In genomic region chr2:31640609-31641507, GRCm38 (mm10) we compare ENCODE assay signal across 11 mouse cellular contexts. TPM values are rescaled to one million over a fixed set of nuclear protein-coding genes. Genes with fewer than 3 reads are reported as not detected.
DNase-seq lines count a peak whose midpoint lies in the region; ATAC-seq lines count a peak whose summit lies in the region.
"Had no signal": no experiment of that assay in that cellular context is flagged by ENCODE, and none has a peak within 500 bp of the region (broad histone marks: within the 10 kb centered on the region; RNA-seq: fewer than 3 reads in every experiment).

No protein-coding gene starts in this region.

- H3K36me3 ChIP-seq in embryonic facial prominence, embryonic 14.5 days (ENCODE audit: control insufficient read depth, insufficient read depth, low read length) = no peaks in the 10 kb centered on the region
- no peaks in the 10 kb centered on the region for H3K36me3 ChIP-seq in neural tube, embryonic 13.5 days
- H3K36me3 ChIP-seq: stomach, embryonic 15.5 days had no signal

- peak overlapping the region; percentile 31 for H3K4me2 ChIP-seq in embryonic facial prominence, embryonic 14.5 days (ENCODE audit: low read depth, low read length)
- peak overlapping the region; percentile 53 for H3K4me2 ChIP-seq in neural tube, embryonic 13.5 days
- H3K4me2 ChIP-seq: liver, embryonic 11.5 days; stomach, embryonic 15.5 days had no signal

- H3K9ac ChIP-seq in embryonic facial prominence, embryonic 14.5 days (ENCODE audit: low read depth, low read length) = no peak overlapping the region
- H3K9ac ChIP-seq in neural tube, embryonic 13.5 days = peak overlapping the region; percentile 63
- H3K9ac ChIP-seq: stomach, embryonic 15.5 days had no signal

- peak overlapping the region; percentile 12 for H3K4me3 ChIP-seq in embryonic facial prominence, embryonic 14.5 days (ENCODE audit: low read depth, low read length)
- H3K4me3 ChIP-seq in neural tube, embryonic 13.5 days = peak overlapping the region; percentile 42
- H3K4me3 ChIP-seq: stomach, embryonic 15.5 days had no signal

- peaks cover 20% of the 10 kb centered on the region for H3K4me1 ChIP-seq in embryonic facial prominence, embryonic 14.5 days (ENCODE audit: control insufficient read depth, insufficient read depth, low read length)
- H3K4me1 ChIP-seq in neural tube, embryonic 13.5 days (replicated peaks) = peaks cover 57% of the 10 kb centered on the region

- H3K27me3 ChIP-seq in embryonic facial prominence, embryonic 14.5 days (replicated peaks; ENCODE audit: control insufficient read depth, insufficient read depth, low read length) = peaks cover 99% of the 10 kb centered on the region
- H3K27me3 ChIP-seq in neural tube, embryonic 13.5 days = peaks cover 99% of the 10 kb centered on the region

- DNase-seq in kidney, adult 18-20 months = peak; percentile 24
- no peak for DNase-seq in kidney, adult 9 months
- no peak for DNase-seq in embryonic facial prominence, embryonic 14.5 days (ENCODE audit: low spot score)
- peak; percentile 18 for DNase-seq in induced T-regulatory cell, adult 2 months (ENCODE audit: low read depth)
- DNase-seq in layer of hippocampus, adult 11-12 months (ENCODE audit: low spot score) = no peak
- DNase-seq in left cerebral cortex, adult 11 months (ENCODE audit: low spot score) = no peak
- DNase-seq in right cerebral cortex, postnatal 25 days = no peak
- DNase-seq: gastrocnemius, postnatal 14 days had no signal

- under 1% methylated on average over 46 of the region's 48 CpGs for WGBS in embryonic facial prominence, embryonic 14.5 days
- WGBS in neural tube, embryonic 13.5 days = 0% methylated on average over 48 of the region's 48 CpGs

- no peak overlapping the region for H3K27ac ChIP-seq in embryonic facial prominence, embryonic 14.5 days (replicated peaks; ENCODE audit: low read depth, low read length)
- peak overlapping the region; percentile 78 for H3K27ac ChIP-seq in neural tube, embryonic 13.5 days (replicated peaks)
- H3K27ac ChIP-seq: stomach, embryonic 15.5 days had no signal

- no peak for ATAC-seq in embryonic facial prominence, embryonic 14.5 days (ENCODE audit: low read depth)
- ATAC-seq in neural tube, embryonic 13.5 days (ENCODE audit: low read depth) = peak; percentile 37; the same call in 1 of the 2 replicates

- H3K9me3 ChIP-seq in embryonic facial prominence, embryonic 14.5 days (ENCODE audit: control insufficient read depth, low read length) = no peaks in the 10 kb centered on the region
- no peaks in the 10 kb centered on the region for H3K9me3 ChIP-seq in neural tube, embryonic 13.5 days
- H3K9me3 ChIP-seq: stomach, embryonic 15.5 days had no signal

RNA-seq across cellular contexts. Expression of gene Prdm12, which starts 1.0 kb away (rescaled TPM):
- 2.6 TPM in 2 replicates for polyA plus RNA-seq in embryonic facial prominence, embryonic 14.5 days (2014; fragmentation: Nextera tagmentation; extraction: Ambion mirVana)
- 36.4 and 45.9 TPM in 2 replicates for polyA plus RNA-seq in neural tube, embryonic 13.5 days (2015; fragmentation: Nextera tagmentation; extraction: Ambion mirVana)
- polyA plus RNA-seq: stomach, embryonic 15.5 days had no signal

RNA-seq across cellular contexts. Expression of gene Exosc2, which starts 29.7 kb away (rescaled TPM):
- polyA plus RNA-seq in embryonic facial prominence, embryonic 14.5 days (2014; fragmentation: Nextera tagmentation; extraction: Ambion mirVana) = 36.8 and 44.2 TPM in 2 replicates
- 41.9 and 42.6 TPM in 2 replicates for polyA plus RNA-seq in neural tube, embryonic 13.5 days (2015; fragmentation: Nextera tagmentation; extraction: Ambion mirVana)

RNA-seq across cellular contexts. Expression of gene Abl1, which starts 47.3 kb away (rescaled TPM):
- polyA plus RNA-seq in embryonic facial prominence, embryonic 14.5 days (2014; fragmentation: Nextera tagmentation; extraction: Ambion mirVana) = 47.8 and 48.9 TPM in 2 replicates
- 19.3 and 21.6 TPM in 2 replicates for polyA plus RNA-seq in neural tube, embryonic 13.5 days (2015; fragmentation: Nextera tagmentation; extraction: Ambion mirVana)

Comparison
In these comparisons a context has a peak if more than half of its experiments do, and no peak if none do; other contexts are left out.
1. DNase-seq: peak in kidney, adult 18-20 months (single experiment) and induced T-regulatory cell, adult 2 months (single experiment); none in kidney, adult 9 months (single experiment), embryonic facial prominence, embryonic 14.5 days (single experiment), layer of hippocampus, adult 11-12 months (single experiment), left cerebral cortex, adult 11 months (single experiment) and right cerebral cortex, postnatal 25 days (single experiment).
2. RNA of gene Prdm12, which starts 1.0 kb away (polyA plus RNA-seq): 36.4 to 45.9 TPM in neural tube, embryonic 13.5 days; 2.6 TPM in embryonic facial prominence, embryonic 14.5 days; every median in the first group is over 10 times any median in the second.